ENCODE assay signal across 23 mouse cellular contexts in the genomic region with DNA sequence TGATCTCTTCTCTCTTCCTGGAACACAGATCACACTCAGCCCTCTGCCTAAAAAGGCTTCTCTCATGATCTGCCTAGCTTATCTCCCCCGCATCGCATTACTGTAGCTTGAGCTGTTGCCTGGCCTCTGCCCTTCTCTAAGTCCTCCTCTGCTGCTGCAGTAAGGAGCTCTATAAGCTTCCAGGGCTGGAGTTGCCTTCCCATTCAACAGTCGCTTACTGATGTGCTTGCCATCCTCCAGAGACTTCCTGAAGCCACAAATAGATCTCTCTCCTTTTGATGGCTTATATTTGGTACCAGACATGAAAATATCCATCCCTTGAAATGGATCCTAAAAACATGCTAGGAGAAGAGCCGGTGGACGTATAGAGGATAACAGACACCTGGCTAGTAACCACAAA.
"Had no signal": no experiment of that assay in that cellular context is flagged by ENCODE, and none has a peak within 500 bp of the region (broad histone marks: within the 10 kb centered on the region; RNA-seq: fewer than 3 reads in every experiment).

No protein-coding gene starts in this region.

- H3K4me1 ChIP-seq: heart, embryonic 12.5 days; liver, embryonic 13.5 days; liver, embryonic 15.5 days had no signal

- H3K27ac ChIP-seq: gastrocnemius, adult 2 months; heart, embryonic 10.5 days; hindbrain, embryonic 10.5 days; hindbrain, embryonic 12.5 days; hindbrain, embryonic 14.5 days; intestine, embryonic 15.5 days; layer of hippocampus, adult 2 months; limb, embryonic 10.5 days; limb, embryonic 12.5 days; liver, embryonic 13.5 days; liver, embryonic 15.5 days had no signal

- H3K27me3 ChIP-seq: heart, embryonic 12.5 days; hindbrain, embryonic 12.5 days; intestine, embryonic 15.5 days; limb, embryonic 12.5 days; liver, embryonic 13.5 days; liver, embryonic 15.5 days had no signal

- H3K4me3 ChIP-seq: gastrocnemius, adult 2 months; heart, embryonic 10.5 days; heart, embryonic 12.5 days; hindbrain, embryonic 10.5 days; hindbrain, embryonic 12.5 days; intestine, embryonic 15.5 days; layer of hippocampus, adult 2 months; limb, embryonic 10.5 days; limb, embryonic 12.5 days; liver, embryonic 13.5 days; liver, embryonic 15.5 days had no signal

- DNase-seq: gastrocnemius, adult 2 months; gastrocnemius, postnatal 10 days; gastrocnemius, postnatal 25 days; heart, adult 18-20 months; heart, postnatal 10 days; heart, postnatal 4 days; kidney, adult 18-20 months; kidney, adult 8-10 months; kidney, postnatal 10 days; kidney, postnatal 25 days; kidney, postnatal 4 days; liver; liver, embryonic 13.5 days had no signal
